Mouse (Mus musculus) cerebellum, adult 11-12 months (tissue): ENCODE data around the gene Uck2.

Experiments used
- DNase-seq: peaks from one replicate; pipeline ENCODE4 v3.0.0; 2022

Uck2 gene

DNA sequence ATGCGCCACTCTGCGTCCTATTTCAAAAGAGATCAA is at the start of gene Uck2:
Gene Uck2 (minus strand): TSS at position 1 of the 36 bp plus-strand sequence.
- DNase-seq, result no peak

DNA sequence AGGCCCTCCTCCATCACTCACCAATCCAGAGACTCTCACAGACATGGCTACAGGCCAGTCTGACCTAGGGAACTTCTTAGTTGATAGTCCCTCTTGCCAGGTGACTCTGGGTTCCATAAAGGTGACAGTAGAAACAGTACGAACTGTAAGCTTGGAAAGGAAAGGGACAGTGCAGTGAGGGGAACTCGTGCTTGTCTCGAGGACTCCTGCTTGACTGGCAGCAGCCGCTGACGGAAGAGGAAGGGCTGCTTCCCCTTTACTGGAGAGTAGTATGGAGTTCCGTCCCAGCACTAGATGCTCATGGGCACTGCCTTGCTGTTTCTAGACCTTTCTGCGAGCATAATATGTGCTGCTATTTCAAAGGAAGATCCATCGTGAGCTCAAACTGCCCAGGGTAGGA is 46.0 kb upstream of the Uck2 start:
- DNase-seq, result no peak

DNA sequence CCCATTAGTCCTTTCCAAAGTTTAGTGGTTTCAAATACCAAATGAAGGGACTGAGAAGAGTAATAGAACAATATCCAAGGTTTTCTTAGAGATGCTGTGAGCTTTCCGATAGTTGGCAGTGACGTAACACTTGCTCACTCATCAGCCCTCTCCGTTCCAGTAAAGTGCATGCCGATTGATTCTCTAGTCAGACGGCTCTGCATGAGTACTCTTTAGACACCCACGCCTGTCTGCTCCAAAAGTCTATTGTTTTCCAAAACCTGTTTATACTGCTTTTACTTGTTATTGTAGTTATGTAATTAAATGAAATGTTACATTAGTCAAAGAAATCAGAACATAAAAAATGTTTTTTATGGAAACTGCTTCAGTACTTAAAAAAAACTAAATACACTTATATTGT is 43.7 kb upstream of the Uck2 start:
- no peak for DNase-seq

DNA sequence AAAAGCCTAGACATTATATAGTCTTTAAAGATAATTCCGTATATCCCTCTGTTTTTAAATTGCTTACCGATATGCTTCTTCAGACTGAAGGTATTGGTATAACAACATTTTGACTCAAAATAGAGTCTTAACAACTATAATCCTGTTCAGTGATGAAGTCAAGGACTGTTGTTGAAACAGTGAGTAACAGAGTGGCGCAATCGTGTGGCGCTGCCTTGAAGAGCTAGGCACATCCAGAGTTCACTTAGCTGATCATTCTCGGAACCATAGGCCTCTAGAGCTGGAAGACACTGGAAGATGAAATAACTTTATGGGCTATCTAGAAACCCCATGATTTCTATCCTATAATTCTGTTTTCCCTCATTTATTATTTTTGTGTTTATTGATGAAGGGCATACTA is 36.6 kb upstream of the Uck2 start:
- DNase-seq, result no peak

DNA sequence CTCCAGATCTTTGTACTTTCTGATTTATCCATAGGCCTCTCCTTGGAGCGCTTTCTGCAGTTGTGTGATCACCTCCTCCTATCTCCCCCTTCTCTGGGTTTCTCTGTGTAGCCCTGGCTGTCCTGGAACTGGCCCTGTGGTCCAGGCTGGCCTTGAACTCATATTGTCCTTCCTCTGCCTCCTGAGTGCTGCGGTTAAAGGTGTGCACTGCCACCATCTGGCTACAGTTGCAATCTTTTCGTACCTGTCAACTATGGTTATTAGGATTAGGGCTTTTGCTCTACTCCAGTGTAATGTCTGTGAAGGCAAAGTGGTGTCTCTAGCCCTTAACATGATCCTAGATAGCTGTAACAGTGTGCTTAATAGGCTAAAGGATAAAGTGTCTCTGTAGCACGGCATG is 28.1 kb upstream of the Uck2 start:
- no peak for DNase-seq

DNA sequence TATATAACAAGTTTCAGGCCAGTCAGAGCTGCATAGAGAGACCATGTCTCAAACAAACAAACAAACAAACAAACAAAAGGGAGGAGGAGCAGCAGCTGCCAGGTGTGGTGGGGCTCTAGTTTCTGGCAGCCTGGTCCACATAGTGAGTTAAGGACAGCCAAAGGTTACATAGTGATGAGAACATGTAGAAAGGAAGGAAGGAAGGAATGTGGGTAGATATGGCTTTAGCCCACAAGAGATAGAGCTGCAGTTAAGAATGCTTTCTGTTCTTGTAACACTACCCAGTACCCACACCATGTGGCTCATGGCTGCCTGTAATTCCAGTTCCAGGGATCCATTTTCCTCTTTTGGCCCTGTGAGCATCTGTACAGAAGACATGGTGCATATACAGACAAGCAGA is 27.2 kb upstream of the Uck2 start:
- no peak for DNase-seq

DNA sequence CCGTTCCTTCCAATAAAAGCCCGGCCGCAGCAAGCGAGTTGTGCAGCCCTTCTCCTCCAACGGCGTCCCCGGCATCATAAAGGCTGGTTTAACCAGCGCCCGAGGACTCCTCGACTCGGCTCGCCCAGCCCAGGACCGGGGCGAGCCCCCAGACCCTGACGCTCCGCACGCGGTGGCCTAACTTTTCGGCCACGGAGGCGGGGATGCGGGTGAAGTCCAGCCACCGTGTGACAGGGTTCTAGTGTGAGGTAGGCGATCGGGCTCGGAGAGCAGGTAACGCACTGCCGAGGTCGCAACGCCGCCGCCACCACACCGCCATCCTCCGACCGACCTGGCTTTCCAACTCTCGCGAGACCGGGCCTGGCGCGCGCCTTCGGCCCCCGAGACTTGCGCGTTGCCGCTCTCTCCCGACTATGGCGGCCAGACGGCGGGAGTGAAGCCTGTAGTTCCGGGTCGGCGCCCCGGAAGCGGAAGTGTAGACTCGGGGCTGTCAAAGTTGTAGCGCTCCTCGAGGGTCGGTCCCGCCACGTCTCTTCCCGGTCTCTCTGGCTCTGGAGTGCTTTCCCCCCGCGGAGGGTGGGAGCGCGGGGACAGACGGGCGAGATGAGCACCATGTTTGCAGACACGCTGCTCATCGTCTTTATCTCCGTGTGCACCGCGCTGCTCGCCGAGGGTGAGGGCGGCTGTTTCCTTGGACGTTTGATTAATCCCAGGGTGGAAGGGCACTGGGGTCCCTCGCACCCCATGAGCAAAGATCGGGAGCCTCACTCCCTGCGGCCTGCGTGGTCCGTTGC is 23.3 kb upstream of the Uck2 start, which contains the start of gene Tmco1:
Gene Tmco1 (plus strand): TSS at position 118 of the 794 bp plus-strand sequence.
- peak; percentile 98 for DNase-seq

DNA sequence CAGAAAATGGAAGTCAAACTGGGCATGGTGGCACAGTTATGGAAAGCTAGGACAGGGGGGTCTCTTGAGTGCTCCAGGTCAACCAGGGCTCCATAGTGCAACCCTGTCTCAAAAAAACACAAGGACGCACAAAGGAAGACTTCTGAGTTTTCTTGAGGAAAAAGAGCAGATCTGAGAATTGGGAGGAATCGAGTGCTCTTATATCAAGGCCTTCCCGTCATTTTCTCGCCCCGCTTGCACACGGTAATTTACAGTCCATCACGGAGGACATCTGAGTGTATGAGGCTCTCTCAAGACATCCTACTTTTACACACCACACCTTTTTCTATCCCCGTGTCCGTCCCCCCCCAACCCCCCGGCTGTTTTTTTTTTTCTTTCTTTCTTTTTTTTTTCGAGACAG is 22.6 kb upstream of the Uck2 start:
- no peak for DNase-seq

DNA sequence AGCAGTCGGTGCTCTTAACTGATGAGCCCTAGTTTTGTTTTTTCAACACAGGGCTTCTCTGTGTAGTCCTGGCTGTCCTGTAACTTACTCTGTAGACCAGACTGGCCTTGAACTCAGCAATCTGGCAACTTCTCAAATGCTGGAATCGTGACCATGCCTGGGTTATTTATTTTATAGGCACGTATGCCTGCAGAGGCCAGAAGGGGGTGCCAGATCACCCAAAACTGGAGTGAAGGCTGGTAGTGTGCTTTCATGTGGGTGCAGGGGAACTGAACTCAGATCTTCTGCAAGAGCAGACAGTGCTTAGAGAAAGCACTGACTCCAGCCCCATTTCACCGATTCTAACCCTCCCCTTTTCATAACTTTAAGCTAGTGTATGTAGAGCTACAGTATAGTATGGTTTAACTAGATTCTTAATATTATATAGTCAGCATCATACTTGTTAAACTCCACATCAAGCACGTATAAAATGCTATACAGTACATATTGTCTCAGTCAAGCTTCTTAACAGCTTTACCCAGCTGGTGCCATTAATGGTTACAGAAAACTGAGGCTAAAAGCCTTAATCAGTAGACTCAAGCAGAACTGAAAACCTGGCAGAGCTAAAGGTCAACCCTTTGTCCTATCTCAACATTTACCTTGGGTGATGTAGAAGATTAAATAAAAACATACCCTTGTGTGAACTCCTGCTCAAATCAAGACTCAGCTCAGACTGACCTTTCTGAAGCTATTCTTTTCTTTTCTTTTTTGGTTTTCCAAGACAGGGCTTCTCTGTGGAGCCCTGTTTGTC is 21.5 kb upstream of the Uck2 start:
- DNase-seq, result peak; percentile 37

DNA sequence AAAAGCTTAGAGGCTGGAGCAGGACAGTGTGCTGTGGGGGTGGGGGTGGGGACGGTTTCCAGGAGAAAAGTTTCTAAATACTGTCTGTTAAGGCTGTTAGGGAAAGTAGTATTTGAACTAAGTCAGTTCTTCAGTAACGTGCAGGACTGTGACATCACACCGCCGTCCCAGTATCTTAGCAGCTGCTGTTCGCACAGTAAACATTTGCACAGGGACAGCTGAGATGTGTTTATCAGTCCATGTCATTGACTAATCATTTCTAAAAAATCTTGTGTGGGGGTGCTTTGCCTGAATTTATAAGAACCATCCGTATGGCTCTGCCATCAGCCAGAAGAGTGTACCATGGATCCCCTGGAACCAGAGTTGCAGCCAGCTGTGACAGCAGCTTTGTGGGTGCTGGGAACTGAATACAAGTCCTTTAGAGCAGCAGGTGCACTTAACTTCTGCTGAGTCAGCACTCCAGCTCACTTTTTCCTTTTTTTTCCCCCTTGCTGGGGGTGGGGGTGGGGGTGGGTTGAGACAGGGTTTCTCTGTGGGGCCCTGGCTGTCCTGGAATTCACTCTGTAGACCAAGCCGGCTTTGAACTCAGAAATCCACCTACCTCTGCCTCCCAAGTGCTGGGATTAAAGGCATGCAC is 20.5 kb upstream of the Uck2 start:
- DNase-seq, result no peak

DNA sequence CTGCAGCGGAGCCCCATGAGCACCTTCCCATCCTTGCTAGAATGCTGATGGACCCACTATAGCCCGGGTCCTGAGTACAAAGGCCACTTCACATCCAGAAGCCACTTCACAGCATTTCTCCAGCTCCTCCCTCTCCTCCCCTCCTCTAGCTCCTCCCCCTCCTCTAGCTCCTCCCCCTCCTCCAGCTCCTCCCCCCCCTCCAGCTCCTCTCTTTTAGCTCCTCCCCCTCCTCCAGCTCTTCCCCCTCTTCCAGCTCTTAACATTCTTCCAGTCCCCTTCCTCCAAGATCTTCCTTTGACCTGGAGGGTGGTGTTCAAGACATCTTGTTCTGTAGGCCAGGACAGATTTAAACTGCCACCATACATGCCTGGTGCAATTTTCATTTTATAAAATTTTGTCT is 15.0 kb upstream of the Uck2 start:
- no peak for DNase-seq

DNA sequence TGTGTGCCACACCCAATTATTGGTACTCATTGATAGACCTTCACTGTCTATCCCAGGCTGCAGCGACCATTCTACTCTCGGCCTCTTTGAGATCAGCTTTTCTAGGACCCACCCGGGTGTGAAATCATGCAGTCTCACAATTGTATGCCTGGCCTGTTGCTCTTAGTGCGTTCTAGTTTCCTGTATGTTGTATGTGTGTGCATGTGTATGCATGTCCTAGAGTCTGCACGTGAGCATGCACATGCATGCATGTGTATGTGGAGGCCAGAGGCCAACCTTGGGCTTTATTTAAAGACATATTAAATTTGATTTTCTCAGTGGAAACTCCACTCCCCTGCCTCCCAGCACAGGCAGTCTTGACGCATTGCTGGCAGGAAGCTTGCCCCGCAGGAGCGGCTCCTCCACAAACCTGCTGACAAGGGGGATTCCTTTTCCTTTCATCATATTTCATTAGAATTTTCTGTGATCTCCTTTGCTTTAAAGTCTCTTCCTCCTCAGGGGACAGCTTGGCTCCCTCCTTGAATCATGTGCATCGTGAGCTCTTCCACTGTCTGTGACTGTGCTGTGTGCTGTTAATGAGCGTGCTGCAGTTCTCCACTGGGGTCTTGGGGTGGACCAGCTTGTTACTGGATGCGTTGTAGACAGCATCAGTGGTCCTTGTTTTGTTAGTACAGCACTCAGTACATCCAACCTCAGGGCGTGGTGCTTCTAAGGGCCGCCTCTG is 10.7 kb upstream of the Uck2 start:
- no peak for DNase-seq

DNA sequence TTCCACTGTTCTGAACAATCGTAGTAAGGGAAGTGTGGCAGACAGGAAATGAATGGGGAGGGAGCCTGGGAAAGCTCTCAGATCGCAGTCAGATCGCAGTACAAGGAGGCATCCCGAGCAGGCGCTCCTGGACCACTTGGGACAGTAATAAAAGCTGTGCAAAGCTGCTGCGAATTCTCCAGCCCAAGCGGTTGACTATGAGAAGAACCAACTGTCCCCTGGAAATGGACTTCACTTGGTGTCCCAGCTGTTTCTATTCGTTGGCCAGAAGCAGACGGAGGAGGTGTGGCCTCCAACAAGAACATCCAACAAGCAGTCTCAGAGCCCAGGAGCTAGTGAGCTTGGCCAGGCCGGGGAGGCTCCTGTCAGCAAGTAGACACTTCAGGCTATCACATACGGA is 7.3 kb upstream of the Uck2 start:
- no peak for DNase-seq

DNA sequence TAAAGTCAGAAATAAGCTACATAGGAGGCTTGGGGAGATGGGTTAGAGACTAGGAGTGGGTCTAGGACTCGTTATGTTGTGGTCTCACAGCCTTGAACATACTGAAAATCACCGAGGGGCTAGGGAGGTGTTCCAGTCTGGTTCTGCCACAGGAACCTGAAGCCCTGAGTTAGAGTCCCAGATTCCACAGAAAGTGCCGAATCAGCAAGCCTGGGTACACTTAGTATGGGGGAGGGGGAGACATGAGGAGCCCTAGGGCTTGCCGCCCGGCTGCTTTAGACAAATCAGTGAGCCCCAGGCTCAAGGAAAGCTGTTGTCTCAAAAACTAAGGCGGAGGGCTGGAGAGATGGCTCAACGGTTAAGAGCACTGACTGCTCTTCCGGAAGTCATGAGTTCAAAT is 6.5 kb upstream of the Uck2 start:
- no peak for DNase-seq

DNA sequence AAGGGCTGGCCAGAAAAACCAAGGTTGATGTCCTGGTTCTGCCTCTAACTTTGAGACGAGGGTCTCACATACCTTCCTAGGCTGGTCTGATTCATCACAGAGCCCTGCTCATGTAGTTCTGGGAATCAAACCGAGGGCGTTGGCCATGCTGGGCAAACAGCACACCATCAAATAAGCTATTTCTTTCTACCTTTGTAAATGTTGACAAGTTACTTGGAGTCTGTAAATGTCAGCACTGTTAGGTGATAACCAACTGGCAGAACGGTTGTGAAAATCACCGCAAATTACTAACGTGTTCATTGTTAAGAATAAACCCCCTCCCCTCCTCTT is 5.1 kb upstream of the Uck2 start:
- DNase-seq, result no peak

DNA sequence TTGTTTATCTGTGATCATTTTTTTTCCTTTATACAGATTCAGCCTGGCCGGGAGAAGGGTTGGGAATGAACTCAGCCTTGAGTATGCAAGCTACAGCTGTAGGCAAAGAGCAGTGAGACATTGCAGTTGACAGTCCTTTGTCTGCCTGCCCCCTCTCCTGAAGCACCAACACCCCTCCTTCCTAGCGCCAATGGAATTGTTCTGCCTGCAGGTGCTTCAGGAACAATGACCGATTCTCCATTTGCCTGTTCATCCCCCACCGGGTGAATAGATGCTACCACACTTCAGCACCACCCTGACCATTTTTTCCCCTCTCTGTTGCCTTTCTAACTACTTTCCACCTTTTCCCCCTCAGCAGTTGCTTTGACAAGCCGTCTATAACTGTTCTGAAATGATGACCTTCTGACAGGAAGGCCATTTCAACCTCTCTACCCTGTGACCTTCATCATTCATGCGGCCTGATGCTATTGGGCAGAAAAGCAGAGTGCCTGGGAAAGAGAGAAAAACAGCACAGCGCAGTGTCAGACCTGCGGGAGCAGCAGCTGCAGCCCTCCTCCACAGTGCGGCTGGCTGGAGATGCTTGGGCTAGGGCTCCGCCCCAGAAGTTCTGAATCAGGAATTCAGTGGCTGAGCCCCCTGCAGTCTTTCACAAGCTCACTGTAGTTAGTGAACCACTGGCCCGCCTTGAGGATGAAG is 4.6 kb upstream of the Uck2 start:
- DNase-seq, result no peak

DNA sequence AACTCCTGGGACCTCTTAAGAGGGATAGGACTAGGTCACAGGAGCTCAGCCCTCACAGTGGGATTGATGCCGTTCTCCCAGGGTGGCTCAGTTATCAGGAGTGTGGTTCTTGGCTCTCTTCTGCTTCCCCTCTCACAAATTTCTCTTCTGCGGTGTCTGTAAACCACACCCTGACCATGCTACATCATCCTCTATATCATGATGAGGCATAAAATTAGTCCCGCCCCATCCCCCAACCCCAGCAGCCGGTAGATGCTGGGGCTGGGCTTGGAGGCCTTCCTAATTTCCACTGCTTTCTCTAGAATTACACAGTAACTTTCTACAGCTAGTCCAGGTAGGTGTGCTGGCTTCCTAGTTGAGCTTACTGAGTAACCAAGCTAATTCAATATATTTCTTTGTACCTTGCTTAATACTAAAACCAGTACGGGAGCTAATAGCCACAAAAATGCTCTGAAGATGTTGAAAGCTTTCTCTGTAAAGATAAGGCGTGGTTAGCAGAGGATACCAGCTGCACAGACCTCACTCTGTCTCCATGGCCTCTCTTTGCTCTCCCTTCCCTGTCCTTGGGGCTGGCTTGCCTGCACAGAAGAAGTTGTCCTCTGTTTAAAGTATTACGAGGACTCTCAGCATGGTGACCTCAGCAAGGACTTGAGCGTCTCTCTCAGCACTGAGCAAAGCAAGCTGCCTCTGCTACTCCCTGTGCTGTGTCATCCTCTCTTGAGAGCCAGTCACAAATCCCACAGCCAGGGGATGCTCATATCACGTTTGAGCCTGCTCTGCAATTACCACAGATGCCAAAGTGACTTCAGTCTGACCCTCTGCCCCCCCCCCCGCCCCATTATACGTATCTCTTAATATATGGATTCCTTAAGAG is 3.8 kb upstream of the Uck2 start:
- DNase-seq, result no peak

DNA sequence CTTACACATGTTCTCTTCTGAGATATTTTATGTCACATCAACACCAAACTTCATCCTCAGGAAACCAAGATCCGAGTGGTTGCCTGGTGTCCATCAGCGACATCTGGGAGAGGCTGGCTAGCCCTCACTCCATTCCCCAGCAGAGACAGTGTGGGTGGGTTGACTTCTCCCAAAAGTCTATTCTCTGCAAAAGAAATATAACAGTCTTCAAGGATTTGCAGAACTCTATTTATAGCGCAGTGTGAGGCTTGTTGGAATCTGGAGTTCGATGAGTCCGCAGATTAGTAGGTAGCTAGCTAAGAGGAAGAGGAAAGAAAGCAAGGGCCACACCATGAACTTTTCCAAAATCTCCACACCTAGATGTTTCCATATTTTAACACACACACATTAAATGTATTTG is 2.0 kb upstream of the Uck2 start:
- DNase-seq, result no peak

DNA sequence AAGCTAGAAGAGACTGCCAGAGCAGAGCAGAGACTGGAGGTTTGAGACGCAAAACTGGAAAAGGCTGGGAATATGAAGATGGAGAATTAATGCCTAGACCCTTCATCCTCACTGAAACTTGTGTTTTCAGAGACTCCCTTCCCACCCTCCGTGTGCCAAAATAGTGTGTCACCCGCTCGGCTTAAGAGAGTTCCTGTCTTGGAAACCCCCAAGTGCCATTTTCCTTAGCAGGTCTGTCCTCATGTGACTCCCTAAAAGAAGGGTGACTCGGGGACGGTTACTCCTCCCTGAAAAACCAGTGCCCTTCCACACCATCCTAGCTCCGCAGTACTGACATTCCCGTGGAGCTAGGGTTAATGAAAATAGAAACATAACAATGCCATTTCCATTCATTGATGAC is 236 bp upstream of the Uck2 start:
- no peak for DNase-seq

DNA sequence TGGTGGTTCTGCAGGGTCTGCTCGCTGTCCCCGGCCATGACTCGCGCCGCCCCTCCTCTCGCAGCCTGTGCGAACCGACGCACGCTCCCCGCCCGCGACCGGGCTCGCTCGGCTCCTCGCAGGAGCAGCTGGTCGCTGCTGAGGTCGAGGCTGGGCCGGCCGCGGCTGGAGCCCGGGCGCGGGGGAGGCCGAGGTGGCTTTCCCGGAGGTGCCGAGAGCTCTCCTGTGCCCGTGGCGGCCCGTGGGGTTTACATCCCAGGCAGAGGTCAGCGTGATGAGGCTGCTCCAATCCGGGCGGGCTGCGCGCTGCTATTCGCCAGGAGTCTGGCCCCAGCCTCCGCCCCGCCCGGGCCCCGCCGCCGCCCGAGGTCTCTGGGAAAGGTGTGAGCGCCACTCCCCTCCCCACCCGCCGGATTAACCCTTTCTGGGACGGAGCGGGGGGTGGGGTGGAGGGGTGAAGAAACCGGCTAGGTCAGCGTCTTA is 242 bp downstream of the Uck2 start:
- peak; percentile 94 for DNase-seq

DNA sequence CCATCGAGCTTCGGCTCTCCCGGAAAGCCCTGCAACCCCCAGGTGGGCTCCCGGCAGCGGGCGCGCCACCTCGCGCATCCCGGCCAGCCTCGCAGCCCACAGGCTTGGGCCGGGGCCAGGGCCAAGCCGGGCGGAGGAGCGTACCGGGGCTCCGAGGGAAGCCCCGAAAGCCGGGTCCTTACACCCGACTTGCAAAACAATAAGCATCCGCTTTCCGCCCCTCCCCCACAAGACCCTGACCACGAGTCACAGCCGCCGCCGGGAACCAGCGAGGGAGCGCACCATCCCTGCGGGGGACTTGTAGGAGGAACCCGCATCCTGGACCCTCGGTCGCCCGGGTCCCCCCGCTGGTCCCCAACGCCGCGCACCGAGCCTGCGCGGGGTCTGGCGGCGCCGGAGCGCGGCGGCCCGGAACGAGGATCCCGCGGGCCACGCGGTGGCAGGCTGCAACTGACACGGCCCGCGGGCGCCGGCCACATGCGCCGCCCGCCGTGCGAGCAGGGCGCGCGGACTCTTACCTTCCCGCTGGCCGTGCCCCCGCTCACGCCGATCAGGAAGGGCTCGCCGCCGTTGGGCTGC is 773 bp downstream of the Uck2 start:
- DNase-seq, result peak; percentile 79
